Mouse (Mus musculus) MEL (cell line): ENCODE data around the gene Abl1. TPM values are rescaled to one million over a fixed set of nuclear protein-coding genes. Genes with fewer than 3 reads are reported as not detected.

ENCODE experiments used
- DNase-seq: peaks from one replicate; pipeline ENCODE4 v3.0.0; 2011; ENCODE audit warnings: low read depth, low spot score
- H3K27ac ChIP-seq: 2 replicates; pipeline ENCODE4 v1.5.1; 2012; ENCODE audit warnings: low read depth, mild to moderate bottlenecking, control low read depth, low read length, moderate library complexity; ENCODE audit not compliant: control insufficient read depth
- H3K27me3 ChIP-seq, 2 experiments: fragments of 150-350 bp in 1 of 2; sonication (generic) in 1 of 2; 2 replicates each; pipeline ENCODE4 v1.6.1; 2012; ENCODE audit warnings: low read length in 2 of 2, mild to moderate bottlenecking in 2 of 2, improper control_type of control experiment in 1 of 2, moderate library complexity in 1 of 2; ENCODE audit not compliant: insufficient read depth in 2 of 2, control insufficient read depth in 1 of 2
- H3K36me3 ChIP-seq, 2 experiments: 2 replicates each; pipeline ENCODE4 v1.6.1; 2012 to 2014; ENCODE audit warnings: low read length in 2 of 2, improper control_type of control experiment in 1 of 2, inconsistent platforms in 1 of 2, mild to moderate bottlenecking in 1 of 2; ENCODE audit not compliant: insufficient read depth in 2 of 2, control insufficient read depth in 1 of 2
- H3K4me1 ChIP-seq, 2 experiments: fragments of 150-350 bp in 1 of 2; sonication (generic) in 1 of 2; 2 replicates each; pipeline ENCODE4 v1.6.1; 2012; ENCODE audit warnings: low read length in 2 of 2, improper control_type of control experiment in 1 of 2, mild to moderate bottlenecking in 1 of 2; ENCODE audit not compliant: insufficient read depth in 2 of 2, control insufficient read depth in 1 of 2
- H3K4me3 ChIP-seq, 2 experiments: fragments of 150-350 bp in 1 of 2; sonication (generic) in 1 of 2; 2 replicates each; pipeline ENCODE4 v1.5.1; 2012; ENCODE audit warnings: low read depth in 2 of 2, low read length in 2 of 2, mild to moderate bottlenecking in 2 of 2, moderate library complexity in 2 of 2, control low read depth in 1 of 2, improper control_type of control experiment in 1 of 2; ENCODE audit not compliant: control insufficient read depth in 1 of 2, insufficient read depth in 1 of 2
- H3K79me2 ChIP-seq: 2 replicates; pipeline ENCODE4 v1.6.1; 2012; ENCODE audit warnings: mild to moderate bottlenecking, low read length, moderate library complexity; ENCODE audit not compliant: control insufficient read depth, poor library complexity, insufficient read depth
- H3K9ac ChIP-seq: 2 replicates; pipeline ENCODE4 v1.6.1; 2012; ENCODE audit warnings: low read depth, mild to moderate bottlenecking, control low read depth, low read length, moderate library complexity; ENCODE audit not compliant: control insufficient read depth, poor library complexity, severe bottlenecking
- H3K9me3 ChIP-seq: fragments of 150-350 bp; sonication (generic); replicated peaks from 2 replicates; pipeline ENCODE4 v1.6.1; 2012; ENCODE audit warnings: mild to moderate bottlenecking, low read length, improper control_type of control experiment, moderate library complexity; ENCODE audit not compliant: insufficient read depth
- BHLHE40 ChIP-seq: IDR thresholded peaks from 2 replicates; pipeline ENCODE4 v1.6.1; 2012; ENCODE audit warnings: low read depth, mild to moderate bottlenecking, inconsistent platforms, low read length, improper control_type of control experiment, borderline replicate concordance
- CHD1 ChIP-seq: IDR thresholded peaks from 2 replicates; pipeline ENCODE4 v1.6.1; 2012; ENCODE audit warnings: low read depth, mild to moderate bottlenecking, inconsistent platforms, low read length, improper control_type of control experiment
- CHD2 ChIP-seq: IDR thresholded peaks from 2 replicates; pipeline ENCODE4 v1.6.1; 2011; ENCODE audit warnings: low read length, improper control_type of control experiment
- CTCF ChIP-seq, 3 experiments: IDR thresholded peaks in 2 of 3; conservative IDR thresholded peaks in 1 of 3; 2 replicates each; pipeline ENCODE4 v1.5.1; 2011 to 2012; ENCODE audit warnings: low read length in 3 of 3, low read depth in 2 of 3, mild to moderate bottlenecking in 2 of 3, improper control_type of control experiment in 1 of 3, inconsistent platforms in 1 of 3, mixed read lengths in 1 of 3, moderate library complexity in 1 of 3; ENCODE audit not compliant: control insufficient read depth in 1 of 3, insufficient read depth in 1 of 3, poor library complexity in 1 of 3, severe bottlenecking in 1 of 3
- ELF1 ChIP-seq: IDR thresholded peaks from 2 replicates; pipeline ENCODE4 v1.6.1; 2014; ENCODE audit warnings: low read depth, mild to moderate bottlenecking, inconsistent platforms, low read length, improper control_type of control experiment, moderate library complexity
- EP300 ChIP-seq, 2 experiments: IDR thresholded peaks; 2 replicates each; pipeline ENCODE4 v1.6.1; 2011; ENCODE audit warnings: improper control_type of control experiment in 2 of 2, low read length in 2 of 2, low read depth in 1 of 2, mild to moderate bottlenecking in 1 of 2
- GABPA ChIP-seq: IDR thresholded peaks from 2 replicates; pipeline ENCODE4 v1.6.1; 2012; ENCODE audit warnings: low read depth, mild to moderate bottlenecking, inconsistent platforms, low read length, improper control_type of control experiment, moderate library complexity
- GATA1 ChIP-seq: IDR thresholded peaks from 2 replicates; pipeline ENCODE4 v1.6.1; 2011; ENCODE audit warnings: low read depth, low read length, improper control_type of control experiment
- JUND ChIP-seq: IDR thresholded peaks from 2 replicates; pipeline ENCODE4 v1.6.1; 2011; ENCODE audit warnings: low read depth, mild to moderate bottlenecking, improper control_type of control experiment, low read length
- MAFK ChIP-seq: IDR thresholded peaks from 2 replicates; pipeline ENCODE4 v1.6.1; 2011; ENCODE audit warnings: low read depth, mild to moderate bottlenecking, low read length, improper control_type of control experiment, borderline replicate concordance
- MAZ ChIP-seq: IDR thresholded peaks from 2 replicates; pipeline ENCODE4 v1.6.1; 2012; ENCODE audit warnings: low read depth, mild to moderate bottlenecking, inconsistent platforms, low read length, improper control_type of control experiment
- MXI1 ChIP-seq: IDR thresholded peaks from 2 replicates; pipeline ENCODE4 v1.6.1; 2011; ENCODE audit warnings: mild to moderate bottlenecking, low read depth, low read length, improper control_type of control experiment
- MYB ChIP-seq: IDR thresholded peaks from 2 replicates; pipeline ENCODE4 v1.6.1; 2011; ENCODE audit warnings: mild to moderate bottlenecking, low read depth, low read length, improper control_type of control experiment
- POLR2AphosphoS5 ChIP-seq: IDR thresholded peaks from 2 replicates; pipeline ENCODE4 v1.6.1; 2012; ENCODE audit warnings: low read depth, borderline replicate concordance, mild to moderate bottlenecking, inconsistent platforms, low read length, moderate library complexity, mixed read lengths
- RAD21 ChIP-seq: IDR thresholded peaks from 2 replicates; pipeline ENCODE4 v1.6.1; 2011; ENCODE audit warnings: mild to moderate bottlenecking, low read depth, low read length, improper control_type of control experiment
- RCOR1 ChIP-seq: IDR thresholded peaks from 2 replicates; pipeline ENCODE4 v1.6.1; 2012; ENCODE audit warnings: low read depth, mild to moderate bottlenecking, inconsistent platforms, low read length, improper control_type of control experiment
- SMC3 ChIP-seq: IDR thresholded peaks from 2 replicates; pipeline ENCODE4 v1.6.1; 2011; ENCODE audit warnings: low read depth, low read length, improper control_type of control experiment
- TAL1 ChIP-seq: IDR thresholded peaks from 2 replicates; pipeline ENCODE4 v1.6.1; 2012; ENCODE audit warnings: mild to moderate bottlenecking, inconsistent platforms, low read length, moderate library complexity, mixed read lengths
- TBP ChIP-seq: IDR thresholded peaks from 2 replicates; pipeline ENCODE4 v1.8.0; 2011; ENCODE audit warnings: low read depth, low read length, improper control_type of control experiment
- TCF12 ChIP-seq: IDR thresholded peaks from 2 replicates; pipeline ENCODE4 v1.6.1; 2014; ENCODE audit warnings: low read depth, mild to moderate bottlenecking, inconsistent platforms, low read length, improper control_type of control experiment, moderate library complexity
- USF1 ChIP-seq: IDR thresholded peaks from 2 replicates; pipeline ENCODE4 v1.6.1; 2014; ENCODE audit warnings: low read depth, mild to moderate bottlenecking, inconsistent platforms, low read length, improper control_type of control experiment, moderate library complexity
- ZC3H11A ChIP-seq: IDR thresholded peaks from 2 replicates; pipeline ENCODE4 v1.6.1; 2012; ENCODE audit warnings: low read depth, mild to moderate bottlenecking, inconsistent platforms, low read length, improper control_type of control experiment
- ZNF384 ChIP-seq: IDR thresholded peaks from 2 replicates; pipeline ENCODE4 v1.6.1; 2012; ENCODE audit warnings: low read depth, mild to moderate bottlenecking, inconsistent platforms, low read length, improper control_type of control experiment
- polyA plus RNA-seq, 2 experiments: library from polyadenylated mRNA; stranded (reverse) in 1 of 2; unstranded in 1 of 2; fragments of >175 nt in 1 of 2; fragments of >200 nt in 1 of 2; gene quantifications; 2 replicates each; pipeline versions ENCODE4 v1.2.1 to v1.2.4; 2012; ENCODE audit warnings: low replicate concordance in 2 of 2, low read depth in 1 of 2; ENCODE audit not compliant: insufficient read length in 2 of 2, insufficient read depth in 1 of 2, missing spikeins in 1 of 2
- total RNA-seq: library from RNA; depleted of rRNA; stranded (reverse); fragments of 300-350 nt; gene quantifications from 2 replicates; pipeline ENCODE4 v1.2.3, GENCODE M21; 2012

Gene Abl1
- total and polyA plus RNA-seq, 3 experiments = 21.3 to 47.1 TPM; not detected in 1

DNA sequence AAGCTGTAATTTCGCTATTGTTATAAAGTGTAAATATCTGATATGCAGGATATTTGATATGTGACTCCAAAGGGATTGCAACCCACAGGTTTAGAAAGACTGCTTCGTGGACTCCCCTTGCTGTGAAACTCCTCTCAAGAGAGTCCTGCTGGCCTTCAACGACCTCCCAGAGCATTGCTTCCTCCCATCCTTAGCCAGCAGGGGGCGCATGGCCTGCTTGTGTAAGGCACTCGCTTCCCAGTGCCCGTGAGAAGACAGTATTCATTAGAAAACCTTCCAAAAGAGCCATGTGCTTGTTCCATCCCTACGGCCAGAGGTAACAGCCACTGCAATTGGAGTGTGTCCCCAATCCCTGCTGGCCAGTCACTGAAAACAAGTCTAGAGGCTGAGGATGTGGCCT, 98.9 kb downstream of the Abl1 start:
- Histone ChIP-seq H3K9ac (no peak overlapping the region), H3K9me3 (no peaks in the 10 kb centered on the region), H3K36me3 (no peaks in the 10 kb centered on the region; a peak in 1 of 4 replicates), H3K79me2 (no peaks in the 10 kb centered on the region), H3K4me1 (no peaks in the 10 kb centered on the region), H3K27me3 (no peaks in the 10 kb centered on the region), H3K27ac (no peak overlapping the region), H3K4me3 (no peak overlapping the region)
- no peak for TF ChIP-seq TAL1
- TF ChIP-seq JUND = no peak
- no peak for TF ChIP-seq TBP
- peak; percentile 14; the same call in 1 of the 2 replicates for TF ChIP-seq RAD21
- no peak for TF ChIP-seq MAFK
- TF ChIP-seq CHD1 = no peak
- TF ChIP-seq TCF12 = no peak
- TF ChIP-seq MYB = no peak
- peak; percentile 66 for TF ChIP-seq SMC3
- 0 out of 2 replicates have a peak, but pooled peaks have one; percentile 6 for TF ChIP-seq ZC3H11A
- TF ChIP-seq BHLHE40 = no peak
- no peak for TF ChIP-seq GATA1
- no peak for TF ChIP-seq GABPA
- TF ChIP-seq CTCF (IDR thresholded peaks at IDR 0.05 in 2 of 3, conservative IDR thresholded peaks at IDR 0.05 in 1 of 3; ENCODE audit: control insufficient read depth in 1 of 3, insufficient read depth in 1 of 3, low read depth in 2 of 3, low read length in 3 of 3, poor library complexity in 1 of 3, severe bottlenecking in 1 of 3) = peak; percentile 86 to 94 (median 92)
- no peak for TF ChIP-seq CHD2
- TF ChIP-seq MAZ = 0 out of 2 replicates have a peak, but pooled peaks have one; percentile 33
- DNase-seq = peak; percentile 78

DNA sequence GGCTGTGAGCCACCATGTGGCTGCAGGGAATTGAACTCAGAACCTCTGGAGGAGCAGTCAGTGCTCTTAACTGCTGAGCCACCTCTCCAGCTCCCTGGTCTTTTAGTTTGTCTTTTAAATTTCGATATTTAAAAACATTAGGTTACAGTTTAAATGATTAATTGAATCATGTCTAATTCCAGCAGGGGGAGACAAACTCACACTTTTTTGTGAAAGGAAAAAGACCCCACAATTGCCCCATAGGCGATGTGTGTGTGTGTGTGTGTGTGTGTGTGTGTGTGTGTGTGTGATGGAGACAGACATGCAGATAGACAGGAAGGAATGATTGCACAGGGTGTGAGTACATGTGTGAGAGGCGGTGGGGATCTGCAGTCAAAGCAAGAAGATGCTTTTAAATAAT, 100.1 kb downstream of the Abl1 start:
- no peak overlapping the region for H3K4me3 ChIP-seq
- no peaks in the 10 kb centered on the region for H3K4me1 ChIP-seq
- no peak overlapping the region for H3K27ac ChIP-seq
- H3K79me2 ChIP-seq = no peaks in the 10 kb centered on the region
- H3K9me3 ChIP-seq = no peaks in the 10 kb centered on the region
- peak; percentile 23 for DNase-seq
- TF ChIP-seq EP300 (IDR thresholded peaks at IDR 0.05; ENCODE audit: low read depth in 1 of 2, low read length in 2 of 2) (no peak), MXI1 (no peak), ZNF384 (no peak), ZC3H11A (no peak), ELF1 (no peak), USF1 (no peak), CHD1 (no peak), RCOR1 (no peak), CTCF (IDR thresholded peaks at IDR 0.05 in 2 of 3, conservative IDR thresholded peaks at IDR 0.05 in 1 of 3; ENCODE audit: control insufficient read depth in 1 of 3, insufficient read depth in 1 of 3, low read depth in 2 of 3, low read length in 3 of 3, poor library complexity in 1 of 3, severe bottlenecking in 1 of 3) (peak in 1 of 3 experiments; percentile 43; a peak in 3 of 6 replicates), RAD21 (peak; percentile 14; the same call in 1 of the 2 replicates), BHLHE40 (no peak), POLR2AphosphoS5 (no peak)
- H3K9ac ChIP-seq = no peak overlapping the region
- no peaks in the 10 kb centered on the region for H3K27me3 ChIP-seq
- no peaks in the 10 kb centered on the region; a peak in 1 of 4 replicates for H3K36me3 ChIP-seq
